Mouse (Mus musculus): ENCODE measurements around the gene Nt5m. TPM values are rescaled to one million over a fixed set of nuclear protein-coding genes. Genes with fewer than 3 reads are reported as not detected.

Gene Nt5m
- polyA plus RNA-seq, 1 experiment from 2014 or later = 45.9 TPM

- 96% methylated on average over 11 of the region's 11 CpGs for WGBS
- H3K4me2 ChIP-seq = no peak overlapping the region
- ATAC-seq (ENCODE audit: insufficient number of reproducible peaks, insufficient read depth, low FRiP score, low TSS enrichment, low read depth) = no peak
These were observed 7.1 kb downstream of the Nt5m start for GRCm38 (mm10) chr11:59846311-59846710.

GRCm38 (mm10) chr11:59847131-59847530 lies 7.9 kb downstream of the Nt5m start:
- WGBS = 9% methylated on average over 2 of the region's 2 CpGs

More at GRCm38 (mm10) chr11:59846311-59846710, 7.1 kb downstream of the Nt5m start:
- Histone ChIP-seq H3K27ac (no peak overlapping the region), H3K4me3 (no peak overlapping the region), H3K9ac (no peak overlapping the region), H3K36me3 (no peaks in the 10 kb centered on the region), H3K4me1 (peaks cover 19% of the 10 kb centered on the region), H3K9me3 (no peaks in the 10 kb centered on the region), H3K27me3 (no peaks in the 10 kb centered on the region)

GRCm38 (mm10) chr11:59847891-59848884 lies 8.9 kb downstream of the Nt5m start:
- under 1% methylated on average over 69 of the region's 69 CpGs for WGBS
- ATAC-seq (ENCODE audit: insufficient number of reproducible peaks, insufficient read depth, low FRiP score, low TSS enrichment, low read depth) = peak; percentile 79
- Histone ChIP-seq H3K4me3 (peak overlapping the region; percentile 77), H3K9me3 (no peaks in the 10 kb centered on the region), H3K4me2 (peak overlapping the region; percentile 77), H3K27me3 (no peaks in the 10 kb centered on the region), H3K27ac (peak overlapping the region; percentile 89), H3K36me3 (peaks cover 7% of the 10 kb centered on the region; the same call in 1 of the 2 replicates), H3K4me1 (peaks cover 22% of the 10 kb centered on the region), H3K9ac (peak overlapping the region; percentile 92)

More at GRCm38 (mm10) chr11:59847131-59847530, 7.9 kb downstream of the Nt5m start:
- no peaks in the 10 kb centered on the region for H3K27me3 ChIP-seq
- peaks cover 22% of the 10 kb centered on the region for H3K4me1 ChIP-seq
- H3K27ac ChIP-seq = no peak overlapping the region
- peak overlapping the region; percentile 77 for H3K4me3 ChIP-seq
- H3K9me3 ChIP-seq = no peaks in the 10 kb centered on the region
- ATAC-seq (ENCODE audit: insufficient number of reproducible peaks, insufficient read depth, low FRiP score, low TSS enrichment, low read depth) = no peak
- no peak overlapping the region for H3K9ac ChIP-seq
- H3K36me3 ChIP-seq = no peaks in the 10 kb centered on the region
- H3K4me2 ChIP-seq = peak overlapping the region; percentile 77

GRCm38 (mm10) chr11:59852865-59853264 lies 13.6 kb downstream of the Nt5m start:
- no peaks in the 10 kb centered on the region for H3K9me3 ChIP-seq
- ATAC-seq (ENCODE audit: insufficient number of reproducible peaks, insufficient read depth, low FRiP score, low TSS enrichment, low read depth) = no peak
- no peak overlapping the region for H3K9ac ChIP-seq
- H3K27ac ChIP-seq = no peak overlapping the region
- no peak overlapping the region for H3K4me2 ChIP-seq
- peaks cover 20% of the 10 kb centered on the region for H3K4me1 ChIP-seq
- no peak overlapping the region for H3K4me3 ChIP-seq
- peaks cover 17% of the 10 kb centered on the region for H3K36me3 ChIP-seq
- H3K27me3 ChIP-seq = no peaks in the 10 kb centered on the region
- 74% methylated on average over 3 of the region's 3 CpGs for WGBS

- Histone ChIP-seq H3K4me3 (no peak overlapping the region), H3K9ac (no peak overlapping the region), H3K4me2 (no peak overlapping the region), H3K36me3 (peaks cover 18% of the 10 kb centered on the region), H3K27me3 (no peaks in the 10 kb centered on the region), H3K4me1 (no peaks in the 10 kb centered on the region), H3K27ac (no peak overlapping the region), H3K9me3 (no peaks in the 10 kb centered on the region)
- 93% methylated on average over 11 of the region's 11 CpGs for WGBS
- no peak for ATAC-seq (ENCODE audit: insufficient number of reproducible peaks, insufficient read depth, low FRiP score, low TSS enrichment, low read depth)
These were observed 21.2 kb downstream of the Nt5m start for GRCm38 (mm10) chr11:59860467-59860866.

- Histone ChIP-seq H3K4me3 (no peak overlapping the region), H3K27me3 (no peaks in the 10 kb centered on the region), H3K4me1 (no peaks in the 10 kb centered on the region), H3K9ac (no peak overlapping the region), H3K36me3 (peaks cover 20% of the 10 kb centered on the region), H3K27ac (no peak overlapping the region), H3K9me3 (no peaks in the 10 kb centered on the region), H3K4me2 (no peak overlapping the region)
- WGBS = 91% methylated on average over 6 of the region's 6 CpGs
- no peak for ATAC-seq (ENCODE audit: insufficient number of reproducible peaks, insufficient read depth, low FRiP score, low TSS enrichment, low read depth)
These were observed 25.1 kb downstream of the Nt5m start for GRCm38 (mm10) chr11:59864316-59864715.

- peaks cover 61% of the 10 kb centered on the region for H3K36me3 ChIP-seq
- H3K4me1 ChIP-seq = no peaks in the 10 kb centered on the region
These were observed 32.9 kb downstream of the Nt5m start for GRCm38 (mm10) chr11:59872124-59872523.

GRCm38 (mm10) chr11:59880031-59880430 lies 40.8 kb downstream of the Nt5m start:
- no peaks in the 10 kb centered on the region for H3K9me3 ChIP-seq
- no peak overlapping the region for H3K4me3 ChIP-seq
- no peak overlapping the region for H3K27ac ChIP-seq
- H3K9ac ChIP-seq = peak overlapping the region; percentile 44; the same call in 1 of the 2 replicates
- WGBS = 16% methylated on average over 2 of the region's 2 CpGs
- H3K36me3 ChIP-seq = peaks cover 27% of the 10 kb centered on the region
- ATAC-seq (ENCODE audit: insufficient number of reproducible peaks, insufficient read depth, low FRiP score, low TSS enrichment, low read depth) = peak; percentile 52
- no peak overlapping the region for H3K4me2 ChIP-seq
- H3K27me3 ChIP-seq = no peaks in the 10 kb centered on the region
- peaks cover 4% of the 10 kb centered on the region for H3K4me1 ChIP-seq

More at GRCm38 (mm10) chr11:59872124-59872523, 32.9 kb downstream of the Nt5m start:
- Histone ChIP-seq H3K9me3 (no peaks in the 10 kb centered on the region), H3K4me2 (no peak overlapping the region), H3K27ac (no peak overlapping the region), H3K9ac (peak overlapping the region; percentile 16; the same call in 1 of the 2 replicates), H3K27me3 (no peaks in the 10 kb centered on the region), H3K4me3 (no peak overlapping the region)
- ATAC-seq (ENCODE audit: insufficient number of reproducible peaks, insufficient read depth, low FRiP score, low TSS enrichment, low read depth) = no peak
- 83% methylated on average over 8 of the region's 8 CpGs for WGBS

- ATAC-seq (ENCODE audit: insufficient number of reproducible peaks, insufficient read depth, low FRiP score, low TSS enrichment, low read depth) = no peak
- Histone ChIP-seq H3K27me3 (no peaks in the 10 kb centered on the region), H3K4me1 (peaks cover 6% of the 10 kb centered on the region), H3K4me3 (no peak overlapping the region), H3K36me3 (no peaks in the 10 kb centered on the region), H3K4me2 (no peak overlapping the region), H3K9me3 (no peaks in the 10 kb centered on the region), H3K27ac (no peak overlapping the region), H3K9ac (no peak overlapping the region)
- WGBS = 60% methylated on average over 17 of the region's 17 CpGs
These were observed 46.2 kb downstream of the Nt5m start for GRCm38 (mm10) chr11:59885217-59885986.

- ATAC-seq (ENCODE audit: insufficient number of reproducible peaks, insufficient read depth, low FRiP score, low TSS enrichment, low read depth) = no peak
- no peak overlapping the region for H3K4me2 ChIP-seq
- 82% methylated on average over 1 of the region's 1 CpGs for WGBS
- no peaks in the 10 kb centered on the region for H3K27me3 ChIP-seq
- no peaks in the 10 kb centered on the region for H3K36me3 ChIP-seq
- H3K27ac ChIP-seq = no peak overlapping the region
- peaks cover 6% of the 10 kb centered on the region for H3K4me1 ChIP-seq
- no peak overlapping the region for H3K9ac ChIP-seq
- H3K9me3 ChIP-seq = no peaks in the 10 kb centered on the region
- no peak overlapping the region for H3K4me3 ChIP-seq
These were observed 47.7 kb downstream of the Nt5m start for GRCm38 (mm10) chr11:59886952-59887351.

- H3K27ac ChIP-seq = no peak overlapping the region
- H3K4me1 ChIP-seq = peaks cover 6% of the 10 kb centered on the region
- H3K36me3 ChIP-seq = no peaks in the 10 kb centered on the region
- H3K4me3 ChIP-seq = no peak overlapping the region
- no peaks in the 10 kb centered on the region for H3K9me3 ChIP-seq
- no peak overlapping the region for H3K9ac ChIP-seq
- no peak for ATAC-seq (ENCODE audit: insufficient number of reproducible peaks, insufficient read depth, low FRiP score, low TSS enrichment, low read depth)
- no peak overlapping the region for H3K4me2 ChIP-seq
- no peaks in the 10 kb centered on the region for H3K27me3 ChIP-seq
- 75% methylated on average over 5 of the region's 5 CpGs for WGBS
These were observed 48.9 kb downstream of the Nt5m start for GRCm38 (mm10) chr11:59888151-59888550.
